Comparison of ENCODE assay signal across 21 mouse cellular contexts in genomic region chr2:67897956-67898689, GRCm38 (mm10).
DNase-seq lines count a peak whose midpoint lies in the region; ATAC-seq and TF ChIP-seq lines count a peak whose summit lies in the region.
"Had no signal": no experiment of that assay in that cellular context is flagged by ENCODE, and none has a peak within 500 bp of the region (broad histone marks: within the 10 kb centered on the region; RNA-seq: fewer than 3 reads in every experiment).

No protein-coding gene starts in this region.

- TF ChIP-seq POLR2A in brain, embryonic 14.5 days (IDR thresholded peaks at IDR 0.05; ENCODE audit: borderline replicate concordance, extremely low read depth, insufficient read depth, insufficient read length, poor library complexity, severe bottlenecking) = no peak

- peak; percentile 71 for ATAC-seq in forebrain, embryonic 16.5 days
- ATAC-seq: intestine, embryonic 16.5 days had no signal

- no peaks in the 10 kb centered on the region for H3K9me3 ChIP-seq in forebrain, embryonic 16.5 days (ENCODE audit: control insufficient read depth, low read length)
- H3K9me3 ChIP-seq: heart, embryonic 15.5 days; hindbrain, embryonic 13.5 days; limb, embryonic 15.5 days; midbrain, embryonic 10.5 days; neural tube, embryonic 13.5 days had no signal

- H3K9ac ChIP-seq in forebrain, embryonic 16.5 days (replicated peaks; ENCODE audit: low read depth, low read length) = no peak overlapping the region
- H3K9ac ChIP-seq: heart, embryonic 15.5 days; hindbrain, embryonic 13.5 days; limb, embryonic 15.5 days; neural tube, embryonic 13.5 days had no signal

- peak overlapping the region; percentile 80 for H3K27ac ChIP-seq in layer of hippocampus, adult 2 months
- H3K27ac ChIP-seq in forebrain, embryonic 16.5 days (ENCODE audit: low read length) = no peak overlapping the region
- H3K27ac ChIP-seq: heart, embryonic 15.5 days; hindbrain, embryonic 13.5 days; kidney, postnatal 0 days; limb, embryonic 15.5 days; midbrain, embryonic 10.5 days; neural tube, embryonic 13.5 days had no signal

- H3K36me3 ChIP-seq in forebrain, embryonic 16.5 days (ENCODE audit: control insufficient read depth, insufficient read depth) = no peaks in the 10 kb centered on the region
- H3K36me3 ChIP-seq: G1E; heart, embryonic 15.5 days; hindbrain, embryonic 13.5 days; limb, embryonic 15.5 days; midbrain, embryonic 10.5 days; neural tube, embryonic 13.5 days had no signal

- DNase-seq in layer of hippocampus, adult 2 months (ENCODE audit: low spot score in 2 of 2) = peak; percentile 25 to 48
- no peak for DNase-seq in layer of hippocampus, postnatal 25 days (ENCODE audit: extremely low spot score in 1 of 2, low spot score in 1 of 2)
- DNase-seq in NIH3T3 (ENCODE audit: low read depth) = peak; percentile 3
- DNase-seq in brain, embryonic 14.5 days (ENCODE audit: low read depth) = peak; percentile 81
- DNase-seq in cerebellum, adult 11-12 months = no peak
- no peak for DNase-seq in adrenal gland, adult 8-10 months
- DNase-seq: adrenal gland, postnatal 10 days; cerebellum, adult 8-10 months; embryo, embryonic 11 days; heart, adult 18-20 months; lung, adult 18-20 months; thymus, postnatal 36 days had no signal

- peaks cover 6% of the 10 kb centered on the region; the same call in 1 of the 2 replicates for H3K4me1 ChIP-seq in forebrain, embryonic 16.5 days (replicated peaks; ENCODE audit: control insufficient read depth, insufficient read depth, low read length)
- H3K4me1 ChIP-seq: heart, embryonic 15.5 days; hindbrain, embryonic 13.5 days; limb, embryonic 15.5 days had no signal

- no peak for TF ChIP-seq CTCF in layer of hippocampus, adult 2 months (conservative IDR thresholded peaks at IDR 0.05)
- no peak for TF ChIP-seq CTCF in brain, embryonic 14.5 days (IDR thresholded peaks at IDR 0.05; ENCODE audit: borderline replicate concordance, extremely low read depth, insufficient read depth, insufficient read length)

- no peaks in the 10 kb centered on the region for H3K27me3 ChIP-seq in forebrain, embryonic 16.5 days (replicated peaks; ENCODE audit: control insufficient read depth, insufficient read depth, low read length)
- H3K27me3 ChIP-seq: heart, embryonic 15.5 days; hindbrain, embryonic 13.5 days; limb, embryonic 15.5 days; neural tube, embryonic 13.5 days had no signal

- no peak overlapping the region for H3K4me3 ChIP-seq in layer of hippocampus, adult 2 months
- no peak overlapping the region for H3K4me3 ChIP-seq in forebrain, embryonic 16.5 days (replicated peaks; ENCODE audit: low read length)
- H3K4me3 ChIP-seq: heart, embryonic 15.5 days; hindbrain, embryonic 13.5 days; limb, embryonic 15.5 days; midbrain, embryonic 10.5 days; neural tube, embryonic 13.5 days had no signal

- 12% methylated on average over 2 of the region's 2 CpGs for WGBS in forebrain, embryonic 16.5 days

- no peak overlapping the region for H3K4me2 ChIP-seq in forebrain, embryonic 16.5 days (ENCODE audit: low read length)
- H3K4me2 ChIP-seq: heart, embryonic 15.5 days; hindbrain, embryonic 13.5 days; limb, embryonic 15.5 days; neural tube, embryonic 13.5 days had no signal

Comparison
In these comparisons a context has a peak if more than half of its experiments do, and no peak if none do; other contexts are left out.
1. DNase-seq: peak in layer of hippocampus, adult 2 months (2 of 2), NIH3T3 (single experiment) and brain, embryonic 14.5 days (single experiment); none in layer of hippocampus, postnatal 25 days (0 of 2), cerebellum, adult 11-12 months (single experiment) and adrenal gland, adult 8-10 months (single experiment).